In the genomic region with DNA sequence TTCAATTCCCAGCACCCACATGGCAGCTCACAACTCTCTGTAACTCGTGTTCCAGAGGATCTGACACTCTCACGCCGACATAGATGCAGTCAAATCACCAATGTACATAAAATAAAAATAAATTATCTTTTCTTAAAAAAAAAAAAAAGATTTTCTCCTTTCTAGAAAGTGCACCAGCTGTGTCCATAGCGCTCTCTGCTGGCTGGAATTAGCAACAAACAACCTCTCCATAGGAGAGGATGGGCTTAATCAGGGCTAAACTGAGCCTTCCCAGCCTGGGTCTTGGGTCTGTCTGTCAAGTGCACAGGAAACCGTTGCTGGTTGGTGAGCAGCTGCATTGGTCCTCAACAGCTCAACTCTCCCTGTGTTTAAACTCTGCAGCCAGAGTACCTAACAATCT, we compare ENCODE assay signal across 20 mouse cellular contexts.
DNase-seq lines count a peak whose midpoint lies in the region; ATAC-seq and TF ChIP-seq lines count a peak whose summit lies in the region.
"Had no signal": no experiment of that assay in that cellular context is flagged by ENCODE, and none has a peak within 500 bp of the region (broad histone marks: within the 10 kb centered on the region; RNA-seq: fewer than 3 reads in every experiment).

No protein-coding gene starts in this region.

- ATAC-seq in forebrain, postnatal 0 days: no peak
- ATAC-seq in forebrain, embryonic 16.5 days: no peak
- no peak for ATAC-seq in monocyte, adult 5-6 weeks (replicated peaks; ENCODE audit: insufficient number of reproducible peaks, low FRiP score, low TSS enrichment, poor library complexity, severe bottlenecking)
- ATAC-seq: midbrain, embryonic 15.5 days had no signal

- H3K4me3 ChIP-seq in forebrain, postnatal 0 days (ENCODE audit: low read depth, low read length): no peak overlapping the region
- H3K4me3 ChIP-seq in forebrain, embryonic 16.5 days (replicated peaks; ENCODE audit: low read length): no peak overlapping the region
- no peak overlapping the region for H3K4me3 ChIP-seq in left cerebral cortex, adult 2 months
- H3K4me3 ChIP-seq: embryonic facial prominence, embryonic 15.5 days; forebrain, embryonic 10.5 days; heart, embryonic 12.5 days; hindbrain, embryonic 15.5 days; liver, embryonic 15.5 days; midbrain, embryonic 15.5 days had no signal

- H3K4me2 ChIP-seq in forebrain, postnatal 0 days (ENCODE audit: low read depth): no peak overlapping the region
- H3K4me2 ChIP-seq in forebrain, embryonic 16.5 days (ENCODE audit: low read length): no peak overlapping the region
- H3K4me2 ChIP-seq: embryonic facial prominence, embryonic 15.5 days; heart, embryonic 12.5 days; hindbrain, embryonic 15.5 days; liver, embryonic 15.5 days; midbrain, embryonic 15.5 days had no signal

- H3K4me1 ChIP-seq in forebrain, postnatal 0 days (ENCODE audit: insufficient read depth): no peaks in the 10 kb centered on the region
- no peaks in the 10 kb centered on the region for H3K4me1 ChIP-seq in forebrain, embryonic 16.5 days (replicated peaks; ENCODE audit: control insufficient read depth, insufficient read depth, low read length)
- H3K4me1 ChIP-seq: embryonic facial prominence, embryonic 15.5 days; forebrain, embryonic 10.5 days; heart, embryonic 12.5 days; hindbrain, embryonic 15.5 days; liver, embryonic 15.5 days; midbrain, embryonic 15.5 days had no signal

- intact Hi-C loops in left cerebral cortex, adult 2 months (cut with DNase I): loop anchor here (5.0 to 10.0 kb wide), 2 partner anchors 636 to 743 kb away; no protein-coding TSS in a partner anchor

- TF ChIP-seq CTCF in forebrain, postnatal 0 days (IDR thresholded peaks at IDR 0.05; ENCODE audit: low read depth): peak; percentile 29
- peak; percentile 58 for TF ChIP-seq CTCF in left cerebral cortex, adult 2 months (IDR thresholded peaks at IDR 0.05)
- TF ChIP-seq CTCF in brain, embryonic 14.5 days (IDR thresholded peaks at IDR 0.05; ENCODE audit: borderline replicate concordance, extremely low read depth, insufficient read depth, insufficient read length): 0 out of 2 replicates have a peak, but pooled peaks have one; percentile 5

- H3K27me3 ChIP-seq in forebrain, postnatal 0 days (ENCODE audit: insufficient read depth, low read length): no peaks in the 10 kb centered on the region
- H3K27me3 ChIP-seq in forebrain, embryonic 16.5 days (replicated peaks; ENCODE audit: control insufficient read depth, insufficient read depth, low read length): no peaks in the 10 kb centered on the region
- H3K27me3 ChIP-seq: embryonic facial prominence, embryonic 15.5 days; heart, embryonic 12.5 days; hindbrain, embryonic 15.5 days; liver, embryonic 15.5 days; midbrain, embryonic 15.5 days had no signal

- no peak for DNase-seq in forebrain, postnatal 0 days
- no peak for DNase-seq in left cerebral cortex, adult 2 months (ENCODE audit: extremely low spot score in 1 of 2, low spot score in 2 of 2)
- no peak for DNase-seq in left cerebral cortex, adult 11 months (ENCODE audit: low spot score)
- peak; percentile 51 for DNase-seq in ES-CJ7 (ENCODE audit: low read depth, low spot score)
- no peak for DNase-seq in brain, embryonic 14.5 days (ENCODE audit: low read depth)
- DNase-seq: B cell, adult 2 months; embryo, embryonic 11 days; heart, postnatal 36 days; kidney, adult 11 months; lung, postnatal 10 days had no signal

- H3K9ac ChIP-seq in forebrain, postnatal 0 days: no peak overlapping the region
- no peak overlapping the region for H3K9ac ChIP-seq in forebrain, embryonic 16.5 days (replicated peaks; ENCODE audit: low read depth, low read length)
- H3K9ac ChIP-seq: embryonic facial prominence, embryonic 15.5 days; heart, embryonic 12.5 days; hindbrain, embryonic 15.5 days; liver, embryonic 15.5 days; midbrain, embryonic 15.5 days had no signal

- TF ChIP-seq POLR2A in brain, embryonic 14.5 days (IDR thresholded peaks at IDR 0.05; ENCODE audit: borderline replicate concordance, extremely low read depth, insufficient read depth, insufficient read length, poor library complexity, severe bottlenecking): no peak

- 80% methylated on average over 5 of the region's 5 CpGs for whole genome bisulfite sequencing in forebrain, postnatal 0 days
- 82% methylated on average over 5 of the region's 5 CpGs for WGBS in forebrain, embryonic 16.5 days

- no peaks in the 10 kb centered on the region for H3K9me3 ChIP-seq in forebrain, postnatal 0 days (ENCODE audit: low read length)
- no peaks in the 10 kb centered on the region for H3K9me3 ChIP-seq in forebrain, embryonic 16.5 days (ENCODE audit: control insufficient read depth, low read length)
- H3K9me3 ChIP-seq: embryonic facial prominence, embryonic 15.5 days; hindbrain, embryonic 15.5 days; midbrain, embryonic 15.5 days had no signal

- H3K27ac ChIP-seq in forebrain, postnatal 0 days (ENCODE audit: low read depth, low read length): no peak overlapping the region
- no peak overlapping the region for H3K27ac ChIP-seq in forebrain, embryonic 16.5 days (ENCODE audit: low read length)
- H3K27ac ChIP-seq in left cerebral cortex, adult 2 months: no peak overlapping the region
- H3K27ac ChIP-seq: embryonic facial prominence, embryonic 15.5 days; forebrain, embryonic 10.5 days; hindbrain, embryonic 15.5 days; kidney, postnatal 0 days; liver, embryonic 15.5 days; midbrain, embryonic 15.5 days had no signal

- H3K36me3 ChIP-seq in forebrain, postnatal 0 days (ENCODE audit: insufficient read depth): no peaks in the 10 kb centered on the region
- no peaks in the 10 kb centered on the region for H3K36me3 ChIP-seq in forebrain, embryonic 16.5 days (ENCODE audit: control insufficient read depth, insufficient read depth)
- H3K36me3 ChIP-seq: embryonic facial prominence, embryonic 15.5 days; forebrain, embryonic 10.5 days; G1E; heart, embryonic 12.5 days; hindbrain, embryonic 15.5 days; liver, embryonic 15.5 days; midbrain, embryonic 15.5 days had no signal

Comparison
In these comparisons a context has a peak if more than half of its experiments do, and no peak if none do; other contexts are left out.
1. CTCF ChIP-seq: peak in every context shown above with its lines; median percentile 58 in left cerebral cortex, adult 2 months; 29 in forebrain, postnatal 0 days; 5 in brain, embryonic 14.5 days.